Mouse (Mus musculus) adrenal gland, adult (tissue): ENCODE results near the gene Map3k13.
"Not testable (repeated sequence)": the region's sequence is repeated elsewhere in the genome, so short reads cannot be mapped to it uniquely, and the experiment has no call there.

Experiments used
- DNase-seq, 2 experiments: peaks; one replicate each; pipeline ENCODE4 v3.0.0; 2022 to 2023; ENCODE audit warnings: low spot score in 1 of 2; ENCODE audit not compliant: inconsistent age in 2 of 2

Map3k13 gene

GRCm38 (mm10) chr16:21793875-21794696 lies at the start of gene Map3k13:
Map3k13 (plus strand) TSS chr16:21794346.
- peak; percentile 95 to 98 for DNase-seq

- no peak for DNase-seq
Observed at GRCm38 (mm10) chr16:21758447-21758846, 35.7 kb upstream of the Map3k13 start.

GRCm38 (mm10) chr16:21768255-21768654 lies 25.9 kb upstream of the Map3k13 start:
- DNase-seq = no peak

- DNase-seq = peak in 1 of 2 experiments; percentile 52
Observed at GRCm38 (mm10) chr16:21769667-21770066, 24.5 kb upstream of the Map3k13 start.

- no peak for DNase-seq
Observed at GRCm38 (mm10) chr16:21774725-21775124, 19.4 kb upstream of the Map3k13 start.

GRCm38 (mm10) chr16:21778293-21778866 lies 15.8 kb upstream of the Map3k13 start:
- peak in 1 of 2 experiments; percentile 49 for DNase-seq

- DNase-seq = no peak
Observed at GRCm38 (mm10) chr16:21779149-21779548, 15.0 kb upstream of the Map3k13 start.

- DNase-seq = no peak
Observed at GRCm38 (mm10) chr16:21781277-21781676, 12.9 kb upstream of the Map3k13 start.

GRCm38 (mm10) chr16:21781895-21782294 lies 12.3 kb upstream of the Map3k13 start:
- DNase-seq = no peak

- no peak for DNase-seq
Observed at GRCm38 (mm10) chr16:21782807-21783206, 11.3 kb upstream of the Map3k13 start.

GRCm38 (mm10) chr16:21785000-21785399 lies 9.1 kb upstream of the Map3k13 start:
- no peak for DNase-seq

GRCm38 (mm10) chr16:21786317-21786716 lies 7.8 kb upstream of the Map3k13 start:
- no peak for DNase-seq

GRCm38 (mm10) chr16:21787516-21788353 lies 6.4 kb upstream of the Map3k13 start, which contains the start of gene Ehhadh:
Ehhadh (minus strand) TSS chr16:21787807.
- peak; percentile 86 to 95 for DNase-seq

- peak in 1 of 2 experiments; percentile 49 for DNase-seq
Observed at GRCm38 (mm10) chr16:21788581-21788980, 5.6 kb upstream of the Map3k13 start.

GRCm38 (mm10) chr16:21789180-21789579 lies 5.0 kb upstream of the Map3k13 start:
- DNase-seq = no peak

GRCm38 (mm10) chr16:21790469-21790868 lies 3.7 kb upstream of the Map3k13 start:
- DNase-seq = no peak

- DNase-seq = no peak
Observed at GRCm38 (mm10) chr16:21791779-21792178, 2.4 kb upstream of the Map3k13 start.

- not testable (repeated sequence) for DNase-seq
Observed at GRCm38 (mm10) chr16:21793080-21793810, 901 bp upstream of the Map3k13 start.

- no peak for DNase-seq
Observed at GRCm38 (mm10) chr16:21794697-21795045, 525 bp downstream of the Map3k13 start.

GRCm38 (mm10) chr16:21795071-21795470 lies 925 bp downstream of the Map3k13 start:
- DNase-seq = no peak

GRCm38 (mm10) chr16:21804258-21804657 lies 10.1 kb downstream of the Map3k13 start:
- no peak for DNase-seq
